Mouse (Mus musculus): ENCODE measurements at regions not wholly inside any gene's neighbourhood (a gene's known extent, or its start where the extent isn't known, plus 50 kb on each side); places are given as distances from the start of the nearest gene placed in this dataset.

DNA sequence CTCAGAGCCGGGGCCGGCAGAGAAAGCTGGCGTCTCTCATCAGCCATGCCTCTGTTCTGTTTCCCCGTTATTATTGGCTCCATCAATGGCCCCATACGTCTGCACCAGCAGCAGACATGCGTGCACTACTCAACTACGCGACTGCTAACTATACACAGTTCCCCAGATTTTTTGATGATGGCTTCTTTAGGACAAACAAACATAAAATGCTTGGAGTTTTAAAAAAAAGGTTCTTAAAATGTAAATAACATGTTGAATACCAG is 256.6 kb downstream of the Ankrd16 start:
- DNase-seq = peak; percentile 18 to 31

DNA sequence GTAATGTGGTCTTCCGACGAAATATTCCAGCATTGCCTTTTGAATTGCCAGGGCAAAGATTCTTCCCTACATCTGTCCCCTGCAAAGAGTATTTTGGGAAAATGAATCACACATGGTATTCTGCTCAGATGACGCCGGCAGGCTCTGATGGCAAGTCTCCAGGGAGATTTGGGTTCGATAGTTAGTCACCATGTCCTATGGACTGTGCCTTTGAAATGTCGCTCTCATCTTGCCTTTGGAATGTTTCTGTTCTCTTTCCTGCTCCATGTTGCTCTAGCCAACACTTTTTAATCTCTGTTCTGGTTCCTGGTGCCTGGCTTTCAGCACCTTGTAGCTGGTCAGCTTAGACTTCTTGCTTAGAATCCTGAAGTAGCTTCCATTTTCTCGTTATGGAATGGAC is 252.3 kb downstream of the Itga8 start:
- DNase-seq = no peak

DNA sequence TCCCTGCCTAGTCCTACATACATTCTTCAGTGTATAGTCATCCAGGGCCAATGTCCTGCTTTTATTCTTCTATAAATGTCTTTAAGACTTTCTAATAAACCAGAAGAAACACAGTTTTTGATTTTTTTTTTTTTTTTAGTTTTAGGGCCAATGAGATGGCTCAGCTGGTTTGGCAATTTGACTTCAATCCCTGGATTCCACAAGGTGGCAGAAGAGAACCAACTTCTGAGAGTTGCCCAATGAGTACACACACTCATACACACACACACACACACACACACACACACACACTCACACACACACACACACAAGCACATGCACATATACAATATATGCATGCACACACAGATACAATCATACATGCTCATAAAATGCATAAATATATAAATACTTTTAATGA is 251.8 kb downstream of the Itga8 start:
- DNase-seq = peak; percentile 19 to 34

DNA sequence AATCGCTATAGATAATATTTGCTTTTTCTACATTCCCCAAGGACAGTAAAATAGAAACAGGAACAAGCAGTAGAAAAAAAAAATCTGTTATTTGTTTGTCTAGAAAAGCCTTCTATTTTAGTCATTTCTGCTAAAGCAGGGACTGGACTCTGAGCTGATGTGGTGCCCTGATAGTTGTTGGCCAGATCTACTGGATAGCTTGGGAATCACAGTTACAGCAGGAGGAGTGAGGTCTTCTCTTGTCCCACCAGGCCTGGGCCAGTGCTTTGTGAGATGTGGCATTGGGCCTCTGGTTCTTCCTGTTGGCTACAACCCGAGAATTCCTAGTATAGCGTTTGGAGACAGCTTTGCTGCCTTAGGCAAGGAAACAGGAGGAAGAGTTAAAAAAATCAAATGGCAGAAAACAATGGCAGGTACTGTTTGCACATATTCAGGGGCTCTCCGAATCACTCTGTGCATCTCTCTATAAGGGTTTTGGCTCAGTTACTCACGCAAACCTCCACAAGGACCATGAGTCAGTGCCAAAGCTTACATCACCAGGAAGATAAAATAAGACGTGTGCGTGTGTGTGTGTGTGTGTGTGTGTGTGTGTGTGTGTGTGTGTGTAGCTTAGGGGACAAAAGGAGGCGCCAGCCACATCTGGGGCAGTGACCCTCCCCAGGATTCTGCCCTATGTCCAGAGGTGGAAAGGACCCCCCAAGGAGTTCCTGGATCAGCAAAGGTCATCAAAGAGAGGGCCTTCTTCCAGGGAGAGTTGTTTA is 248.1 kb downstream of the Itga8 start:
- peak; percentile 13 to 32 for DNase-seq

DNA sequence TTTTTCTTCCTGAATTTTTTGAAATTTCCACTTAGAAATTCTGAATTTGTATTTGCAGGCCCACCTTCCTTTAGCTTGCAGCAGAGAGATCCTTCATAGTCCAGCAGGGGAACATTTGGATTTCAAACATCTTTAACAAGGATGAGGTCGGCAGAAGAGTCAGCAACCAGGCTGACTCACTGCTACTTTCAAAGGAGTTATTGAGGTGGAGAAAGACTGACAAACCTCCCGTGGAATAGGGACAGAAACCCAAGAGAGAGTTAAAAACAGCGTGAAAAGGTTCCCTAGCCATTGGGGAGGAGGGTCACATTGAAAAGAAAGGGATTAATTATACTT is 247.6 kb downstream of the Itga8 start:
- no peak for DNase-seq

Measured in kidney, postnatal 4 days (tissue).